Mouse (Mus musculus) intestine, embryonic 15.5 days (tissue): Measurements from ENCODE around the gene Fibin. TPM values are rescaled to one million over a fixed set of nuclear protein-coding genes. Genes with fewer than 3 reads are reported as not detected.
A peak's percentile ranks its signal among the peaks of the same experiment; 100 is the strongest.

Source experiments
- ATAC-seq: fragments of 200-750 bp; cut with Nextera tagmentation; 2 replicates; pipeline ENCODE4 v1.8.0; 2017; ENCODE audit warnings: moderate TSS enrichment, moderate library complexity
- H3K27ac ChIP-seq: fragments of 300-500 bp; sonication (generic); 2 replicates; pipeline ENCODE4 v1.5.1; 2015; ENCODE audit warnings: mild to moderate bottlenecking, inconsistent platforms
- H3K27me3 ChIP-seq: fragments of 300-500 bp; sonication (generic); replicated peaks from 2 replicates; pipeline ENCODE4 v1.6.1; 2015; ENCODE audit warnings: inconsistent platforms
- H3K36me3 ChIP-seq: fragments of 300-500 bp; sonication (generic); 2 replicates; pipeline ENCODE4 v1.6.1; 2015; ENCODE audit warnings: inconsistent platforms
- H3K4me1 ChIP-seq: fragments of 300-500 bp; sonication (generic); replicated peaks from 2 replicates; pipeline ENCODE4 v1.6.1; 2015; ENCODE audit warnings: inconsistent platforms
- H3K4me2 ChIP-seq: fragments of 300-500 bp; sonication (generic); replicated peaks from 2 replicates; pipeline ENCODE4 v1.6.1; 2015; ENCODE audit warnings: mild to moderate bottlenecking, inconsistent platforms
- H3K4me3 ChIP-seq: fragments of 300-500 bp; sonication (generic); replicated peaks from 2 replicates; pipeline ENCODE4 v1.5.1; 2015; ENCODE audit warnings: inconsistent platforms
- H3K9ac ChIP-seq: fragments of 300-500 bp; sonication (generic); 2 replicates; pipeline ENCODE4 v1.6.1; 2015; ENCODE audit warnings: inconsistent platforms
- H3K9me3 ChIP-seq: fragments of 300-500 bp; sonication (generic); 2 replicates; pipeline ENCODE4 v1.6.1; 2016; ENCODE audit warnings: inconsistent platforms
- WGBS: fragments of 180-500 bp; shearing (Covaris S2); methylation state at CpG from one replicate; pipeline ENCODE4 v1.1.7; 2015; 5-methylcytosine and 5-hydroxymethylcytosine counted together
- polyA plus RNA-seq: library from polyadenylated mRNA; unstranded; fragments of >200 nt; fragmentation: Nextera tagmentation; extraction: Ambion mirVana; gene quantifications from 2 replicates; pipeline ENCODE4 v1.2.1, GENCODE M21; 2015

The Fibin gene
- polyA plus RNA-seq = 26.4 and 31.0 TPM in 2 replicates

GRCm38 (mm10) chr2:110362432-110363283, at the start of gene Fibin:
Fibin (minus strand) TSS chr2:110363183.
- no peaks in the 10 kb centered on the region for H3K9me3 ChIP-seq
- ATAC-seq = peak; percentile 92
- H3K4me2 ChIP-seq = peak within 1 kb of the TSS; percentile 68
- H3K27me3 ChIP-seq = no peaks in the 10 kb centered on the region
- H3K36me3 ChIP-seq = no peaks in the 10 kb centered on the region
- 1% methylated on average over 33 of the region's 33 CpGs for WGBS
- H3K4me3 ChIP-seq = peak within 1 kb of the TSS; percentile 48
- 0 out of 2 replicates have a peak, but pooled peaks cover 2% of the 10 kb centered on the region for H3K4me1 ChIP-seq
- H3K9ac ChIP-seq = peak within 1 kb of the TSS; percentile 64
- H3K27ac ChIP-seq = peak within 1 kb of the TSS; percentile 68

GRCm38 (mm10) chr2:110411428-110411827, 48.4 kb upstream of the Fibin start:
- ATAC-seq = peak; percentile 75; the same call in 1 of the 2 replicates
- Histone ChIP-seq H3K4me1 (no peaks in the 10 kb centered on the region), H3K27me3 (no peaks in the 10 kb centered on the region), H3K9me3 (no peaks in the 10 kb centered on the region), H3K9ac (no peak overlapping the region), H3K4me3 (no peak overlapping the region), H3K4me2 (no peak overlapping the region), H3K27ac (no peak overlapping the region), H3K36me3 (no peaks in the 10 kb centered on the region)
- 81% methylated on average over 3 of the region's 3 CpGs for WGBS

- ATAC-seq = no peak
- no peaks in the 10 kb centered on the region for H3K9me3 ChIP-seq
- H3K9ac ChIP-seq = no peak overlapping the region
- H3K27me3 ChIP-seq = no peaks in the 10 kb centered on the region
- no peaks in the 10 kb centered on the region for H3K36me3 ChIP-seq
- no peak overlapping the region for H3K27ac ChIP-seq
- H3K4me3 ChIP-seq = no peak overlapping the region
- H3K4me1 ChIP-seq = no peaks in the 10 kb centered on the region
- H3K4me2 ChIP-seq = no peak overlapping the region
Measured at GRCm38 (mm10) chr2:110408757-110409156, 45.8 kb upstream of the Fibin start.

GRCm38 (mm10) chr2:110392714-110393336, 29.8 kb upstream of the Fibin start:
- peak; percentile 55; the same call in 1 of the 2 replicates for ATAC-seq
- no peak overlapping the region for H3K9ac ChIP-seq
- H3K4me3 ChIP-seq = no peak overlapping the region
- WGBS = 60% methylated on average over 4 of the region's 4 CpGs
- no peaks in the 10 kb centered on the region for H3K4me1 ChIP-seq
- no peak overlapping the region for H3K4me2 ChIP-seq
- no peaks in the 10 kb centered on the region for H3K36me3 ChIP-seq
- H3K27me3 ChIP-seq = no peaks in the 10 kb centered on the region
- H3K9me3 ChIP-seq = no peaks in the 10 kb centered on the region
- no peak overlapping the region for H3K27ac ChIP-seq

- H3K36me3 ChIP-seq = no peaks in the 10 kb centered on the region
- peak; percentile 56 for ATAC-seq
- H3K9me3 ChIP-seq = no peaks in the 10 kb centered on the region
- H3K9ac ChIP-seq = no peak overlapping the region
- H3K4me2 ChIP-seq = no peak overlapping the region
- H3K27ac ChIP-seq = no peak overlapping the region
- WGBS = 61% methylated on average over 5 of the region's 5 CpGs
- no peaks in the 10 kb centered on the region for H3K27me3 ChIP-seq
- no peaks in the 10 kb centered on the region for H3K4me1 ChIP-seq
- no peak overlapping the region for H3K4me3 ChIP-seq
Measured at GRCm38 (mm10) chr2:110390736-110391409, 27.9 kb upstream of the Fibin start.

GRCm38 (mm10) chr2:110379811-110380210, 16.8 kb upstream of the Fibin start:
- H3K27me3 ChIP-seq = no peaks in the 10 kb centered on the region
- no peak overlapping the region for H3K27ac ChIP-seq
- no peak overlapping the region for H3K9ac ChIP-seq
- H3K36me3 ChIP-seq = no peaks in the 10 kb centered on the region
- 67% methylated on average over 2 of the region's 2 CpGs for WGBS
- H3K9me3 ChIP-seq = no peaks in the 10 kb centered on the region
- H3K4me1 ChIP-seq = no peaks in the 10 kb centered on the region
- H3K4me3 ChIP-seq = no peak overlapping the region
- no peak overlapping the region for H3K4me2 ChIP-seq
- ATAC-seq = no peak

GRCm38 (mm10) chr2:110376660-110377059, 13.7 kb upstream of the Fibin start:
- Histone ChIP-seq H3K9me3 (no peaks in the 10 kb centered on the region), H3K27ac (no peak overlapping the region), H3K4me3 (no peak overlapping the region), H3K27me3 (no peaks in the 10 kb centered on the region), H3K36me3 (no peaks in the 10 kb centered on the region), H3K9ac (no peak overlapping the region), H3K4me2 (no peak overlapping the region), H3K4me1 (0 out of 2 replicates have a peak, but pooled peaks cover 3% of the 10 kb centered on the region)
- ATAC-seq = no peak
- WGBS = 91% methylated on average over 1 of the region's 1 CpGs

GRCm38 (mm10) chr2:110375475-110375874, 12.5 kb upstream of the Fibin start:
- Histone ChIP-seq H3K9ac (no peak overlapping the region), H3K9me3 (no peaks in the 10 kb centered on the region), H3K27ac (no peak overlapping the region), H3K27me3 (no peaks in the 10 kb centered on the region), H3K4me3 (no peak overlapping the region), H3K36me3 (no peaks in the 10 kb centered on the region), H3K4me2 (no peak overlapping the region), H3K4me1 (0 out of 2 replicates have a peak, but pooled peaks cover 3% of the 10 kb centered on the region)
- peak; percentile 61 for ATAC-seq
- WGBS = 41% methylated on average over 1 of the region's 1 CpGs

GRCm38 (mm10) chr2:110373186-110373585, 10.2 kb upstream of the Fibin start:
- Histone ChIP-seq H3K27ac (no peak overlapping the region), H3K9ac (no peak overlapping the region), H3K36me3 (no peaks in the 10 kb centered on the region), H3K4me3 (no peak overlapping the region), H3K27me3 (no peaks in the 10 kb centered on the region), H3K9me3 (no peaks in the 10 kb centered on the region), H3K4me2 (no peak overlapping the region), H3K4me1 (0 out of 2 replicates have a peak, but pooled peaks cover 3% of the 10 kb centered on the region)
- no peak for ATAC-seq
- 54% methylated on average over 2 of the region's 2 CpGs for WGBS

GRCm38 (mm10) chr2:110367382-110367887, 4.5 kb upstream of the Fibin start:
- no peaks in the 10 kb centered on the region for H3K27me3 ChIP-seq
- no peak overlapping the region for H3K4me3 ChIP-seq

GRCm38 (mm10) chr2:110365401-110365800, 2.4 kb upstream of the Fibin start:
- Histone ChIP-seq H3K4me1 (0 out of 2 replicates have a peak, but pooled peaks cover 2% of the 10 kb centered on the region), H3K9ac (no peak overlapping the region), H3K4me3 (no peak overlapping the region), H3K27me3 (no peaks in the 10 kb centered on the region), H3K27ac (no peak overlapping the region), H3K9me3 (no peaks in the 10 kb centered on the region), H3K36me3 (no peaks in the 10 kb centered on the region), H3K4me2 (no peak overlapping the region)
- no peak for ATAC-seq

More at GRCm38 (mm10) chr2:110367382-110367887, 4.5 kb upstream of the Fibin start:
- ATAC-seq = no peak
- no peak overlapping the region for H3K9ac ChIP-seq
- no peak overlapping the region for H3K27ac ChIP-seq
- no peaks in the 10 kb centered on the region for H3K36me3 ChIP-seq
- 0 out of 2 replicates have a peak, but pooled peaks cover under 1% of the 10 kb centered on the region for H3K4me1 ChIP-seq
- H3K9me3 ChIP-seq = no peaks in the 10 kb centered on the region
- H3K4me2 ChIP-seq = no peak overlapping the region
- 79% methylated on average over 1 of the region's 1 CpGs for WGBS

- 51% methylated on average over 3 of the region's 3 CpGs for WGBS
- Histone ChIP-seq H3K9ac (no peak overlapping the region), H3K27ac (no peak overlapping the region), H3K4me2 (no peak overlapping the region), H3K27me3 (no peaks in the 10 kb centered on the region), H3K4me1 (0 out of 2 replicates have a peak, but pooled peaks cover 2% of the 10 kb centered on the region), H3K9me3 (no peaks in the 10 kb centered on the region), H3K4me3 (no peak overlapping the region), H3K36me3 (no peaks in the 10 kb centered on the region)
- ATAC-seq = no peak
Measured at GRCm38 (mm10) chr2:110363855-110364254, 872 bp upstream of the Fibin start.
